Mouse (Mus musculus) olfactory bulb, adult 2 months (tissue): ENCODE results near the gene Gorasp1.

Source experiments
- CTCF ChIP-seq: fragments of 200-500 bp; IDR thresholded peaks from 2 replicates; pipeline ENCODE4 v1.5.1; 2012; ENCODE audit warnings: low read depth, mild to moderate bottlenecking, low read length, moderate library complexity; ENCODE audit not compliant: insufficient read depth
- POLR2A ChIP-seq: fragments of 200-500 bp; IDR thresholded peaks from 2 replicates; pipeline ENCODE4 v1.6.1; 2012; ENCODE audit warnings: mild to moderate bottlenecking, low read depth, low read length, moderate library complexity; ENCODE audit not compliant: insufficient read depth

- TF ChIP-seq CTCF: no peak
- no peak for TF ChIP-seq POLR2A
Measured at GRCm38 (mm10) chr9:119972582-119972981, 35.2 kb upstream of the Gorasp1 start.
